Mouse (Mus musculus) forebrain, embryonic 14.5 days (tissue): ENCODE results near the gene Krt36. TPM values are rescaled to one million over a fixed set of nuclear protein-coding genes. Genes with fewer than 3 reads are reported as not detected.

Source experiments
- ATAC-seq: fragments of 200-750 bp; cut with Nextera tagmentation; 2 replicates; pipeline ENCODE4 v1.8.0; 2017; ENCODE audit warnings: mild to moderate bottlenecking, moderate library complexity
- DNase-seq: peaks from one replicate; pipeline ENCODE4 v3.0.0-alpha.2; 2015; ENCODE audit warnings: low spot score
- H3K27ac ChIP-seq: fragments of 300-500 bp; sonication (generic); 2 replicates; pipeline ENCODE4 v1.5.1; 2014; ENCODE audit warnings: low read depth, mild to moderate bottlenecking, control low read depth, low read length, moderate library complexity
- H3K27me3 ChIP-seq: fragments of 300-500 bp; sonication (generic); replicated peaks from 2 replicates; pipeline ENCODE4 v1.6.1; 2014; ENCODE audit warnings: low read length, control low read depth, mixed read lengths; ENCODE audit not compliant: control insufficient read depth, insufficient read depth
- H3K36me3 ChIP-seq: fragments of 300-500 bp; sonication (generic); 2 replicates; pipeline ENCODE4 v1.6.1; 2014; ENCODE audit warnings: low read length, control low read depth; ENCODE audit not compliant: control insufficient read depth, insufficient read depth
- H3K4me1 ChIP-seq: fragments of 300-500 bp; sonication (generic); 2 replicates; pipeline ENCODE4 v1.6.1; 2014; ENCODE audit warnings: antibody characterized with exemption, low read length, control low read depth; ENCODE audit not compliant: control insufficient read depth, insufficient read depth
- H3K4me2 ChIP-seq: fragments of 300-500 bp; sonication (generic); 2 replicates; pipeline ENCODE4 v1.6.1; 2014; ENCODE audit warnings: mild to moderate bottlenecking, control low read depth, low read length
- H3K4me3 ChIP-seq: fragments of 300-500 bp; sonication (generic); 2 replicates; pipeline ENCODE4 v1.5.1; 2014; ENCODE audit warnings: low read depth, low read length, control low read depth
- H3K9ac ChIP-seq: fragments of 300-500 bp; sonication (generic); 2 replicates; pipeline ENCODE4 v1.6.1; 2014; ENCODE audit warnings: mild to moderate bottlenecking, low read length, control low read depth, moderate library complexity
- H3K9me3 ChIP-seq: fragments of 300-500 bp; sonication (generic); replicated peaks from 2 replicates; pipeline ENCODE4 v1.6.1; 2016; ENCODE audit warnings: low read length, control low read depth, mixed read lengths; ENCODE audit not compliant: control insufficient read depth
- WGBS: fragments of 180-500 bp; shearing (Covaris S2); extraction: QIAGEN DNeasy Blood & Tissue Kit; methylation state at CpG from one replicate; pipeline ENCODE4 v1.1.7; 2014; 5-methylcytosine and 5-hydroxymethylcytosine counted together
- polyA plus RNA-seq: library from polyadenylated mRNA; unstranded; fragments of >200 nt; fragmentation: Nextera tagmentation; extraction: Ambion mirVana; gene quantifications from 2 replicates; pipeline ENCODE4 v1.2.1, GENCODE M21; 2014

Krt36 gene
- polyA plus RNA-seq, 1 experiment from 2014 or later = not detected

GRCm38 (mm10) chr11:100137693-100138092, 32.3 kb upstream of the Krt36 start:
- H3K36me3 ChIP-seq = no peaks in the 10 kb centered on the region
- H3K9ac ChIP-seq = no peak overlapping the region
- H3K9me3 ChIP-seq = no peaks in the 10 kb centered on the region
- no peak overlapping the region for H3K27ac ChIP-seq
- no peak overlapping the region for H3K4me3 ChIP-seq
- DNase-seq (peak; percentile 56), ATAC-seq (peak; percentile 26; the same call in 1 of the 2 replicates)
- no peak overlapping the region for H3K4me2 ChIP-seq
- 12% methylated on average over 5 of the region's 5 CpGs for WGBS
- peaks cover 11% of the 10 kb centered on the region; the same call in 1 of the 2 replicates for H3K4me1 ChIP-seq
- no peaks in the 10 kb centered on the region for H3K27me3 ChIP-seq

GRCm38 (mm10) chr11:100136559-100136958, 31.1 kb upstream of the Krt36 start:
- Histone ChIP-seq H3K4me1 (peaks cover 11% of the 10 kb centered on the region; the same call in 1 of the 2 replicates), H3K9me3 (no peaks in the 10 kb centered on the region), H3K4me2 (no peak overlapping the region), H3K27ac (no peak overlapping the region), H3K27me3 (no peaks in the 10 kb centered on the region), H3K36me3 (no peaks in the 10 kb centered on the region), H3K9ac (no peak overlapping the region), H3K4me3 (no peak overlapping the region)
- ATAC-seq = no peak
- WGBS = 52% methylated on average over 5 of the region's 5 CpGs
- no peak for DNase-seq

GRCm38 (mm10) chr11:100135731-100136130, 30.3 kb upstream of the Krt36 start, which contains the start of gene Krt15:
TSS of gene Krt15 (minus strand) at chr11:100135928.
- no peak within 1 kb of the TSS for H3K4me3 ChIP-seq
- H3K27ac ChIP-seq = no peak within 1 kb of the TSS
- H3K27me3 ChIP-seq = no peaks in the 10 kb centered on the region
- 69% methylated on average over 7 of the region's 7 CpGs for WGBS
- H3K36me3 ChIP-seq = no peaks in the 10 kb centered on the region
- peaks cover 11% of the 10 kb centered on the region; the same call in 1 of the 2 replicates for H3K4me1 ChIP-seq
- H3K4me2 ChIP-seq = no peak within 1 kb of the TSS
- DNase-seq (no peak), ATAC-seq (no peak)
- H3K9ac ChIP-seq = no peak within 1 kb of the TSS
- no peaks in the 10 kb centered on the region for H3K9me3 ChIP-seq

- H3K9me3 ChIP-seq = no peaks in the 10 kb centered on the region
- no peak overlapping the region for H3K4me3 ChIP-seq
- H3K4me2 ChIP-seq = no peak overlapping the region
- H3K4me1 ChIP-seq = no peaks in the 10 kb centered on the region
- DNase-seq = no peak
- H3K27me3 ChIP-seq = no peaks in the 10 kb centered on the region
- H3K9ac ChIP-seq = no peak overlapping the region
- 86% methylated on average over 7 of the region's 7 CpGs for WGBS
- no peak overlapping the region for H3K27ac ChIP-seq
- no peak for ATAC-seq
- no peaks in the 10 kb centered on the region for H3K36me3 ChIP-seq
Observed at GRCm38 (mm10) chr11:100124901-100125300, 19.5 kb upstream of the Krt36 start.

GRCm38 (mm10) chr11:100121466-100121865, 16.0 kb upstream of the Krt36 start, which contains the start of gene Krt13:
TSS of gene Krt13 (minus strand) at chr11:100121566.
- DNase-seq (no peak), ATAC-seq (no peak)
- Histone ChIP-seq H3K27me3 (no peaks in the 10 kb centered on the region), H3K4me3 (no peak within 1 kb of the TSS), H3K27ac (no peak within 1 kb of the TSS), H3K4me1 (no peaks in the 10 kb centered on the region), H3K36me3 (no peaks in the 10 kb centered on the region), H3K9me3 (no peaks in the 10 kb centered on the region), H3K9ac (no peak within 1 kb of the TSS), H3K4me2 (no peak within 1 kb of the TSS)
- 81% methylated on average over 3 of the region's 3 CpGs for WGBS

GRCm38 (mm10) chr11:100120331-100120730, 14.9 kb upstream of the Krt36 start:
- no peaks in the 10 kb centered on the region for H3K9me3 ChIP-seq
- no peaks in the 10 kb centered on the region for H3K36me3 ChIP-seq
- no peak overlapping the region for H3K27ac ChIP-seq
- DNase-seq (no peak), ATAC-seq (no peak)
- H3K27me3 ChIP-seq = no peaks in the 10 kb centered on the region
- no peak overlapping the region for H3K9ac ChIP-seq
- no peaks in the 10 kb centered on the region for H3K4me1 ChIP-seq
- no peak overlapping the region for H3K4me2 ChIP-seq
- 92% methylated on average over 5 of the region's 5 CpGs for WGBS
- H3K4me3 ChIP-seq = no peak overlapping the region

- no peak overlapping the region for H3K4me3 ChIP-seq
- H3K36me3 ChIP-seq = no peaks in the 10 kb centered on the region
- H3K4me2 ChIP-seq = no peak overlapping the region
- 87% methylated on average over 2 of the region's 2 CpGs for WGBS
- no peak for DNase-seq
- no peaks in the 10 kb centered on the region for H3K9me3 ChIP-seq
- ATAC-seq = no peak
- H3K27me3 ChIP-seq = no peaks in the 10 kb centered on the region
- no peak overlapping the region for H3K27ac ChIP-seq
- H3K9ac ChIP-seq = no peak overlapping the region
- H3K4me1 ChIP-seq = no peaks in the 10 kb centered on the region
Observed at GRCm38 (mm10) chr11:100113742-100114029, 8.3 kb upstream of the Krt36 start.

- H3K27me3 ChIP-seq = no peaks in the 10 kb centered on the region
- DNase-seq = no peak
- no peaks in the 10 kb centered on the region for H3K36me3 ChIP-seq
- H3K9ac ChIP-seq = no peak overlapping the region
- H3K27ac ChIP-seq = no peak overlapping the region
- WGBS = 86% methylated on average over 11 of the region's 11 CpGs
- no peak overlapping the region for H3K4me3 ChIP-seq
- H3K4me1 ChIP-seq = no peaks in the 10 kb centered on the region
- H3K4me2 ChIP-seq = no peak overlapping the region
- ATAC-seq = no peak
- H3K9me3 ChIP-seq = no peaks in the 10 kb centered on the region
Observed at GRCm38 (mm10) chr11:100112935-100113741, 7.7 kb upstream of the Krt36 start.

- DNase-seq = no peak
- 68% methylated on average over 15 of the region's 15 CpGs for WGBS
- ATAC-seq = no peak
Observed at GRCm38 (mm10) chr11:100102693-100103429, 2.6 kb downstream of the Krt36 start.

More at GRCm38 (mm10) chr11:100102693-100103429, 2.6 kb downstream of the Krt36 start:
- no peaks in the 10 kb centered on the region for H3K36me3 ChIP-seq
- H3K4me3 ChIP-seq = no peak overlapping the region
- H3K27me3 ChIP-seq = no peaks in the 10 kb centered on the region
- no peaks in the 10 kb centered on the region for H3K9me3 ChIP-seq
- H3K4me1 ChIP-seq = no peaks in the 10 kb centered on the region
- no peak overlapping the region for H3K27ac ChIP-seq
- no peak overlapping the region for H3K9ac ChIP-seq
- no peak overlapping the region for H3K4me2 ChIP-seq
